Mouse (Mus musculus) limb, embryonic 14.5 days (tissue): ENCODE data around the gene Dad1. TPM values are rescaled to one million over a fixed set of nuclear protein-coding genes. Genes with fewer than 3 reads are reported as not detected.

Experiments used
- ATAC-seq: fragments of 200-750 bp; cut with Nextera tagmentation; 2 replicates; pipeline ENCODE4 v1.8.0; 2017; ENCODE audit warnings: low read depth, moderate number of reproducible peaks, moderate TSS enrichment; ENCODE audit not compliant: low FRiP score
- DNase-seq: peaks from one replicate; pipeline ENCODE4 v3.0.0-alpha.2; 2015; ENCODE audit warnings: low spot score
- H3K27ac ChIP-seq: fragments of 300-500 bp; sonication (generic); replicated peaks from 2 replicates; pipeline ENCODE4 v1.5.1; 2014; ENCODE audit warnings: low read depth, mild to moderate bottlenecking, low read length, moderate library complexity, mixed read lengths
- H3K27me3 ChIP-seq: fragments of 300-500 bp; sonication (generic); 2 replicates; pipeline ENCODE4 v1.6.1; 2014; ENCODE audit warnings: low read length, mixed read lengths; ENCODE audit not compliant: control insufficient read depth, insufficient read depth
- H3K36me3 ChIP-seq: fragments of 300-500 bp; sonication (generic); 2 replicates; pipeline ENCODE4 v1.6.1; 2014; ENCODE audit warnings: mild to moderate bottlenecking, low read length, moderate library complexity, mixed read lengths; ENCODE audit not compliant: control insufficient read depth, insufficient read depth
- H3K4me1 ChIP-seq: fragments of 300-500 bp; sonication (generic); 2 replicates; pipeline ENCODE4 v1.6.1; 2014; ENCODE audit warnings: antibody characterized with exemption, low read length, mixed read lengths; ENCODE audit not compliant: control insufficient read depth, insufficient read depth
- H3K4me2 ChIP-seq: fragments of 300-500 bp; sonication (generic); replicated peaks from 2 replicates; pipeline ENCODE4 v1.6.1; 2014; ENCODE audit warnings: low read depth, mild to moderate bottlenecking, low read length, moderate library complexity; ENCODE audit not compliant: severe bottlenecking
- H3K4me3 ChIP-seq: fragments of 300-500 bp; sonication (generic); replicated peaks from 2 replicates; pipeline ENCODE4 v1.5.1; 2014; ENCODE audit warnings: low read length
- H3K9ac ChIP-seq: fragments of 300-500 bp; sonication (generic); 2 replicates; pipeline ENCODE4 v1.6.1; 2014; ENCODE audit warnings: mild to moderate bottlenecking, low read depth, low read length, moderate library complexity; ENCODE audit not compliant: severe bottlenecking
- H3K9me3 ChIP-seq: fragments of 300-500 bp; sonication (generic); 2 replicates; pipeline ENCODE4 v1.6.1; 2016; ENCODE audit warnings: low read length; ENCODE audit not compliant: control insufficient read depth
- POLR2A ChIP-seq: fragments of 200-500 bp; IDR thresholded peaks from 2 replicates; pipeline ENCODE4 v1.8.0; 2012; ENCODE audit warnings: inconsistent platforms, mild to moderate bottlenecking, moderate library complexity, borderline replicate concordance; ENCODE audit not compliant: insufficient read depth, insufficient read length; ENCODE audit errors: extremely low read depth
- WGBS: fragments of 180-500 bp; shearing (Covaris S2); extraction: QIAGEN DNeasy Blood & Tissue Kit; methylation state at CpG from one replicate; pipeline ENCODE4 v1.1.7; 2014; 5-methylcytosine and 5-hydroxymethylcytosine counted together
- polyA plus RNA-seq, 2 experiments: library from polyadenylated mRNA; depleted of rRNA in 1 of 2; stranded (reverse) in 1 of 2; unstranded in 1 of 2; fragments of >200 nt; fragmentation: Nextera tagmentation in 1 of 2; extraction: Ambion mirVana in 1 of 2; gene quantifications; 2 replicates each; pipeline versions ENCODE4 v1.2.1 to v1.2.3; 2012 to 2014

The Dad1 gene
- polyA plus RNA-seq, 2 experiments: 248 to 419 TPM

DNA sequence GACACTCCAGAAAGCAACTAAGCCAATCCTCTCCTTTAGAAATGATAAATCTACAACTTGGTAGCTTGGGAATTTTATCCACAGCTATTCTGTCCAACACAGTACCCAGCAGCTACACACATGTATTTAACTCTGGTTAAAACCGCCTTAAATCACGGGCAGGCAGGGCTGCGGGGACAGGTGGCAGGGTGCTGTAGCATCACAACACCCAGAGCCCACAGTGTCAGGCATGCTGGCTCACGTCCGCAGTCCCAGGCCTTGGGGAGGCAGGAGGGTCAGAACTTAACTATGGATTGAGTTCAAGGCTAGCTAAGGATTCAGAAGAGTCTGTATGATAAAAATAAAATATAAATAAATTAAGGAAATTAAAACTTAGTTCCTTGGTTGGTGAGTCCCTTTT, 17.0 kb downstream of the Dad1 start:
- no peak for DNase-seq
- H3K27ac ChIP-seq: no peak overlapping the region
- 89% methylated on average over 5 of the region's 5 CpGs for WGBS
- peaks cover 7% of the 10 kb centered on the region; the same call in 1 of the 2 replicates for H3K4me1 ChIP-seq
- H3K9me3 ChIP-seq: no peaks in the 10 kb centered on the region
- peaks cover 57% of the 10 kb centered on the region for H3K36me3 ChIP-seq
- ATAC-seq: no peak
- no peak overlapping the region for H3K4me2 ChIP-seq
- no peak overlapping the region for H3K4me3 ChIP-seq
- H3K9ac ChIP-seq: no peak overlapping the region
- no peak for TF ChIP-seq POLR2A
- H3K27me3 ChIP-seq: no peaks in the 10 kb centered on the region

DNA sequence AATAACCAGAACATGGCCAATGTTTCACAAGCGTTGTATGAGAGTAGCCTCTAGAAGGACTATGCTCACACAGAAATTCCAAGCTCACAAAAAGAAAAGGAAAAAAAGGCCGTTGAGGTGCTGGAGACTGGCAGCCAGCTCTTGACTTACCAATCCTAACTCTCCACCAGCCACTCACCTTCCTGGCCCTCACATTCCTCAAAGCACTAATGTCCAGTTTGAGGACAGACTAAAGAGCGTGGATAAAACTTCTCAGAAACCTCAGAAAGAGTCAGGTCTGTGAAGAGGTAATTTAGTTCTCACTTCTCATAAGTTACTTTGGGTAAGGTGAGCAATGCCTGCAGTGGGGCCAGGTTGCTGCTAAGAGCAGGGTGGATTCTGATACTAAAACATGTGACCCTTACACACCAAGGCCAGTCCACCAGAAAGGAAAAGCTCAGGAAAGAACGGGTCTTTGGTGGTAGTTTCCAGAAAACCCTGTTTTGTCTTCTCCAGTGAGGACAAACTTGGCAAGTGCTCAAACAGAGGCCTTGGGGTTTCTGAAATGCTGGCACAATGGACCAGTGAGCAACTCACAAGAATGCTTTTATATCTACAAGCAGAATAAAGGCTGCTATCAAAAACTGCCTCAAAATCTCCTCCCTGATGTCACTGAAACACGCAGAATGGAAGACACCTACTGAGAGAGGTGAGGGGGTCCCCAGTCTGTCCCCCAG, 17.9 kb downstream of the Dad1 start:
- H3K4me1 ChIP-seq: peaks cover 7% of the 10 kb centered on the region; the same call in 1 of the 2 replicates
- peaks cover 48% of the 10 kb centered on the region for H3K36me3 ChIP-seq
- WGBS: 85% methylated on average over 5 of the region's 5 CpGs
- H3K4me2 ChIP-seq: no peak overlapping the region
- H3K4me3 ChIP-seq: no peak overlapping the region
- no peaks in the 10 kb centered on the region for H3K27me3 ChIP-seq
- H3K9me3 ChIP-seq: no peaks in the 10 kb centered on the region
- ATAC-seq: no peak
- DNase-seq: no peak
- H3K9ac ChIP-seq: no peak overlapping the region
- no peak overlapping the region for H3K27ac ChIP-seq
- no peak for TF ChIP-seq POLR2A

DNA sequence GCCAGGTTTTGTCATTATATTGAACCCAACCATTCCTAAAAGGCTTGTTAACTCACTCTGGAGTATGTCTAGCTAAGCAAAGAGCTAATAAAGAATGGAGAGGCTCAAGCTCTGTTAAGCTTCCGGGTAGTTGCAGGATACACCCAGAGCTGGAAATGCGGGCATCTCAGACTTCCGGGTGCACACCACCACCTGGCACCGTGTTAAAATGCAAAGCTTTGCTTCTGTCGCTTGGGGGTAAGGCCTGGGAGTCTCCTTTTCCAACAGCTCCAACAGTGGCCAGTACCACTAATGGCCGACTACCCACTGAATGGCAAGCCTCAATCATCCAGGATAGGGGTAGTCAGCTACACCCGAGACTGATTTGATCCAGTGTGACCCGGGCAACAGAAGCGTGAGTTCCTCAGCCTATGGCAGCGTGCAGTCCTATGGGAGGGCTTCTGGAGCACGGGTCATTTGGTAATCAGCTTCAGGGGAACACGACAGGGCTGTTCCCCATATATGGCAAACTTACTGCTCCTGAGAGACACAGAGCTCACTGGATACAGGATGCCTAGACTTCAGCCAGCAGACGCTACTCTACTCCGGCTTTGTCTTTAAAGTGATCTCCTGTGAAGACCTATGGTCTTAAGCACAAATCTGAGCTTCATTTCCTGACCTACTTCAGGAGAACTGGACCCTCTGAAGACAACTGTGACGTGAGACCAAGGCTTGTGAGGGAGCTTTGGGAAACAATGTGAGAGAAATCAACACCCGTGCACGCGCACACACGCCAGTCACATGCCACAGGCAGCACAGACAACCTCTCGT, 19.5 kb downstream of the Dad1 start:
- H3K4me3 ChIP-seq: no peak overlapping the region
- no peak overlapping the region for H3K4me2 ChIP-seq
- WGBS: 74% methylated on average over 20 of the region's 20 CpGs
- no peak for ATAC-seq
- no peaks in the 10 kb centered on the region for H3K27me3 ChIP-seq
- H3K36me3 ChIP-seq: peaks cover 34% of the 10 kb centered on the region
- H3K27ac ChIP-seq: 0 out of 2 replicates have a peak overlapping the region, but pooled peaks have one; percentile 0
- DNase-seq: no peak
- no peaks in the 10 kb centered on the region for H3K9me3 ChIP-seq
- peaks cover 7% of the 10 kb centered on the region; the same call in 1 of the 2 replicates for H3K4me1 ChIP-seq
- H3K9ac ChIP-seq: no peak overlapping the region
- TF ChIP-seq POLR2A: no peak

DNA sequence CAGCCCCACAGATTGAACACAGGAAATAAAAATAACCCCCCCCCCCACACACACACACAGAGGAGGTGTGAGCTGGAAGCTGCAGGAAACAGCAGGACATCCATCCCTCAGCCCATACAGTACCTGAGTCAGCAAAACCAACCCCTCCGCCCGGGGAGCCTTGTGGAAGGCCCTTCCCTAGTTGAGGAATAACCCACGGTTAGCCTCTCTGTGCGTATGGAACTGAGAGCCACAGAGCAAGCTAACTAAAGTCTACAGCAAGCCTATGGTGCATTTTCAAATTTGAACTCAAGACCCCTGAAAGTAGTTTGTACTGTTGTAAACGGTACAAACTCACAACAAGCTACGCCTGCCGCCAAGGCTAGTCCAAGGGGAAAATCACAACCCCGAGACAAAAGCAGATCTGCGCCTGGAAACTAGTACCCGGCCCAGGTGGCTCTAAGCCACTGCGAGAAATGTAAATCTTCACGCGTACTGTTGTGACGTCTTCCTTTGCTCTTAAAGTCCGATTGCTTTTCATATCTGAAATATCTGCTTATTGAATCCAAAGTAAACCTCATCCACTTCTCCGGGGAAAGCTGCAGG, 20.3 kb downstream of the Dad1 start:
- H3K27me3 ChIP-seq: no peaks in the 10 kb centered on the region
- H3K4me2 ChIP-seq: 0 out of 2 replicates have a peak overlapping the region, but pooled peaks have one; percentile 23
- 63% methylated on average over 16 of the region's 16 CpGs for WGBS
- H3K9ac ChIP-seq: no peak overlapping the region
- H3K27ac ChIP-seq: 0 out of 2 replicates have a peak overlapping the region, but pooled peaks have one; percentile 40
- H3K4me1 ChIP-seq: peaks cover 7% of the 10 kb centered on the region; the same call in 1 of the 2 replicates
- ATAC-seq (0 out of 2 replicates have a peak, but pooled peaks have one; percentile 16), DNase-seq (no peak)
- no peaks in the 10 kb centered on the region for H3K9me3 ChIP-seq
- no peak overlapping the region for H3K4me3 ChIP-seq
- H3K36me3 ChIP-seq: peaks cover 29% of the 10 kb centered on the region
- TF ChIP-seq POLR2A: no peak

DNA sequence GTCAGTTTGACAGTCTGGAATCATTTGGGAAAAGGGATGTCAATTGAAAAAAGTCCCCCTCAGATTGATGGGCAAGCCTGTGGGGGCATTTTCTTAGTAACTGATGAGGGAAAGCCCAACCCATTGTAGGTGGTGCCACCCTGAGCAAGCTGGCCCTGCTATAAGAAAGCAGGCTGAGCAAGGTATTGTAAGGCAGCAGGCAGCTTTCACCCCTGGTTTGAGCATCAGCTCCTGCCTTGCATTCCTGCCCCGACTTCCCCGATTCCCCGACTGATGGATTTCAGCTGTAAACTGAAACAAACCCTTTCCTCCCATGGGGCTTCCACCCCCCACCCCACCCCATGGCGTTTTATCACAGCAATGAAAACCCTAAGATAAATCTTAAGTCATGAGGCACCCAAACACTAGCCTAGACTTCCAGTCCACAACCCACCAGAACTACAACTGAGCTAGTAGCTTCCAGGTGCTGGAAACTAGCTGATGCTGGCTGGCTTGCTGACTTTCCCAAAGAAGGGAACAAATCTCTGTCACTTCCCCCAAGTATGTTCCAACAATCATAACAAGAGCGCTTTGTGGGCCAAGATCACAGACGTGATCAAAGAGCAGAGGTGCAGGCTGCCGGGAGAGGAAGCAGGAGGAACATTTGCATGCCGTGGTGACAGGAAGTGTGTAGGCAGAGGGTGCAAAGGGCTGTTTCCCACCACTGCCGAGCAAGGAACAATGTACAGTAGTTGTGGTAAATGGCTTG, 20.9 kb downstream of the Dad1 start:
- Histone ChIP-seq H3K4me2 (0 out of 2 replicates have a peak overlapping the region, but pooled peaks have one; percentile 23), H3K9me3 (no peaks in the 10 kb centered on the region), H3K27me3 (no peaks in the 10 kb centered on the region), H3K9ac (peak overlapping the region; percentile 22; the same call in 1 of the 2 replicates), H3K36me3 (peaks cover 26% of the 10 kb centered on the region), H3K4me1 (peaks cover 7% of the 10 kb centered on the region; the same call in 1 of the 2 replicates), H3K4me3 (no peak overlapping the region), H3K27ac (peak overlapping the region; percentile 40; the same call in 1 of the 2 replicates)
- ATAC-seq (0 out of 2 replicates have a peak, but pooled peaks have one; percentile 17), DNase-seq (no peak)
- WGBS: 13% methylated on average over 9 of the region's 9 CpGs
- TF ChIP-seq POLR2A: no peak
